Mouse (Mus musculus) thymus, postnatal 25 days (tissue): ENCODE results near the gene Atxn1.

Experiments used
- DNase-seq: peaks from one replicate; pipeline ENCODE4 v3.0.0; 2022

Gene Atxn1

GRCm38 (mm10) chr13:45512531-45512930 lies 452.3 kb downstream of the Atxn1 start:
- no peak for DNase-seq

GRCm38 (mm10) chr13:45511706-45512435 lies 452.9 kb downstream of the Atxn1 start:
- no peak for DNase-seq

- DNase-seq: no peak
These were observed 455.4 kb downstream of the Atxn1 start for GRCm38 (mm10) chr13:45509366-45509765.

GRCm38 (mm10) chr13:45508495-45508894 lies 456.3 kb downstream of the Atxn1 start:
- DNase-seq: peak; percentile 38

GRCm38 (mm10) chr13:45507274-45508229 lies 457.3 kb downstream of the Atxn1 start, which contains the start of gene Gmpr:
TSS of gene Gmpr (plus strand) at chr13:45507444.
- DNase-seq: peak; percentile 91

- DNase-seq: no peak
These were observed 459.3 kb downstream of the Atxn1 start for GRCm38 (mm10) chr13:45505546-45505945.

- DNase-seq: no peak
These were observed 462.0 kb downstream of the Atxn1 start for GRCm38 (mm10) chr13:45502791-45503190.

GRCm38 (mm10) chr13:45499906-45500305 lies 464.9 kb downstream of the Atxn1 start:
- DNase-seq: no peak
